Mouse (Mus musculus) kidney, adult 2 months (tissue): ENCODE measurements around the gene Grik4. TPM values are rescaled to one million over a fixed set of nuclear protein-coding genes. Genes with fewer than 3 reads are reported as not detected.
"Not testable (repeated sequence)": the region's sequence is repeated elsewhere in the genome, so short reads cannot be mapped to it uniquely, and the experiment has no call there.

ENCODE experiments used
- DNase-seq: peaks from one replicate; pipeline ENCODE4 v3.0.0; 2021
- H3K27ac ChIP-seq: fragments of 200-500 bp; 2 replicates; pipeline ENCODE4 v1.5.1; 2012; ENCODE audit warnings: low read depth, low read length, control low read depth, inconsistent platforms; ENCODE audit not compliant: insufficient read depth
- H3K27me3 ChIP-seq: fragments of 200-500 bp; replicated peaks from 2 replicates; pipeline ENCODE4 v1.6.1; 2012; ENCODE audit warnings: mild to moderate bottlenecking, moderate library complexity, low read length, inconsistent platforms; ENCODE audit not compliant: control insufficient read depth, insufficient read depth
- H3K36me3 ChIP-seq: fragments of 200-500 bp; 2 replicates; pipeline ENCODE4 v1.6.1; 2012; ENCODE audit warnings: mild to moderate bottlenecking, moderate library complexity, low read length, inconsistent platforms; ENCODE audit not compliant: control insufficient read depth, insufficient read depth
- H3K4me1 ChIP-seq: fragments of 200-500 bp; 2 replicates; pipeline ENCODE4 v1.6.1; 2011; ENCODE audit warnings: low read length; ENCODE audit not compliant: control insufficient read depth, insufficient read depth
- H3K4me3 ChIP-seq: fragments of 200-500 bp; 2 replicates; pipeline ENCODE4 v1.5.1; 2011; ENCODE audit warnings: mild to moderate bottlenecking, low read depth, low read length, control low read depth; ENCODE audit not compliant: insufficient read depth
- CTCF ChIP-seq: fragments of 200-500 bp; conservative IDR thresholded peaks from 2 replicates; pipeline ENCODE4 v1.5.1; 2011; ENCODE audit warnings: low read depth, mild to moderate bottlenecking, control low read depth, low read length, moderate library complexity, mixed read lengths; ENCODE audit not compliant: insufficient read depth, insufficient read length
- POLR2A ChIP-seq: fragments of 200-500 bp; IDR thresholded peaks from one replicate; pipeline ENCODE4 v1.6.1; 2011; ENCODE audit warnings: low read depth, low read length, control low read depth
- WGBS: fragments of 180-500 bp; shearing (Covaris S2); methylation state at CpG from one replicate; pipeline ENCODE4 v1.1.7; 2018; 5-methylcytosine and 5-hydroxymethylcytosine counted together
- polyA plus RNA-seq: library from polyadenylated mRNA; depleted of rRNA; stranded (reverse); fragments of >200 nt; gene quantifications from 2 replicates; pipeline ENCODE4 v1.2.3, GENCODE M21; 2012

Gene Grik4
- polyA plus RNA-seq, 1 experiment = 0.05 TPM

GRCm38 (mm10) chr9:42783248-42783903 is 160.9 kb downstream of the Grik4 start:
- Histone ChIP-seq H3K36me3 (no peaks in the 10 kb centered on the region), H3K4me3 (no peak overlapping the region), H3K27ac (no peak overlapping the region), H3K4me1 (no peaks in the 10 kb centered on the region), H3K27me3 (no peaks in the 10 kb centered on the region)
- WGBS = 41% methylated on average over 8 of the region's 8 CpGs
- TF ChIP-seq CTCF = no peak
- TF ChIP-seq POLR2A = no peak
- DNase-seq = no peak

DNA sequence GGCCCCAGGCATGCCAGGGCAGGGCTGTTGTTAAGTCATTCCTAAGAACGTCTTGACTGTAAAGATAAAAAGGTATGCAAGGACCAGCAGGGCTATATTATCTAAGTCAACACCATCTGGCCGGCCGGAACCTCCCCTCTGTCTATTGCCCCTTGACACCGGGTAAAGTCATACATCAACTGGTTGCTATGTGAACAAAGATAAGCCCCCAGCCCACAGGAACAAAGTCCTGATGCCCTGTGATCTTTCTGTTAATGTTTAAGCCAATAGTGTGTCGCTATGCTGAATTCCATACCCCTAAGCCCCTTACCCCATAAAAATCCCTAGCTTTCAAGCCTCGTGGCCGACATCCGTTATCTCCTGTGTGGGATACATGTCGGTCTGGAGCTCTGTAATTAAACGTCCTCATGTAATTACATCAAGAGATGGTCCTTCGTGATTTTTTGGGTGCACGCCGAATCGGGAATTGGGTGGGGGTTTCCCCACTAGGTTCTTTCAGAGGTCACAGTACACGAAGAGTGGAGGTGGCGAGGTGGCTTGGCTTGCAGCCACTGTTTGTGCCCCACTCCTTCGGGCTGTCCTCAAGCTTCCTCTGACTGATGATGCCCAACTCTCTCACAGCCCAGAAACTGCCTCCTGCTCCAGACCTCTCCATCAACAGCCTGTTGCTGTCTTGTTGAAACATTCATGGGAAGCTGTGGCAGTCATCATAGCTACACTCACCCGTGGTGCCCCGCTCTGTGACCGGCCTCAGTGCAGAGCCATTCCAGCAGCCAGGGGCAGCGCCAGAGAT is 165.6 kb downstream of the Grik4 start:
- not testable (repeated sequence) for H3K4me3 ChIP-seq, H3K27ac ChIP-seq, H3K36me3 ChIP-seq, H3K4me1 ChIP-seq, DNase-seq, H3K27me3 ChIP-seq
- 42% methylated on average over 21 of the region's 21 CpGs for WGBS

- no peak for DNase-seq
- H3K4me1 ChIP-seq = no peaks in the 10 kb centered on the region
- WGBS = 63% methylated on average over 8 of the region's 8 CpGs
- no peaks in the 10 kb centered on the region for H3K27me3 ChIP-seq
- H3K27ac ChIP-seq = no peak overlapping the region
- H3K36me3 ChIP-seq = no peaks in the 10 kb centered on the region
- H3K4me3 ChIP-seq = no peak overlapping the region
- TF ChIP-seq CTCF (no peak), POLR2A (no peak)
These were observed 166.4 kb downstream of the Grik4 start for GRCm38 (mm10) chr9:42777913-42778312.

- no peaks in the 10 kb centered on the region for H3K36me3 ChIP-seq
These were observed 167.5 kb downstream of the Grik4 start for GRCm38 (mm10) chr9:42776804-42777203.

GRCm38 (mm10) chr9:42764823-42765560 is 179.3 kb downstream of the Grik4 start:
- no peak for DNase-seq
- TF ChIP-seq POLR2A (no peak), CTCF (no peak)
- H3K36me3 ChIP-seq = no peaks in the 10 kb centered on the region
- H3K27ac ChIP-seq = no peak overlapping the region
- no peaks in the 10 kb centered on the region for H3K27me3 ChIP-seq
- H3K4me1 ChIP-seq = no peaks in the 10 kb centered on the region
- 48% methylated on average over 11 of the region's 11 CpGs for WGBS
- H3K4me3 ChIP-seq = no peak overlapping the region

More at GRCm38 (mm10) chr9:42776804-42777203, 167.5 kb downstream of the Grik4 start:
- WGBS = 70% methylated on average over 9 of the region's 9 CpGs
- no peak for DNase-seq
- no peak overlapping the region for H3K27ac ChIP-seq
- no peak overlapping the region for H3K4me3 ChIP-seq
- no peaks in the 10 kb centered on the region for H3K4me1 ChIP-seq
- TF ChIP-seq POLR2A (no peak), CTCF (no peak)
- H3K27me3 ChIP-seq = no peaks in the 10 kb centered on the region

DNA sequence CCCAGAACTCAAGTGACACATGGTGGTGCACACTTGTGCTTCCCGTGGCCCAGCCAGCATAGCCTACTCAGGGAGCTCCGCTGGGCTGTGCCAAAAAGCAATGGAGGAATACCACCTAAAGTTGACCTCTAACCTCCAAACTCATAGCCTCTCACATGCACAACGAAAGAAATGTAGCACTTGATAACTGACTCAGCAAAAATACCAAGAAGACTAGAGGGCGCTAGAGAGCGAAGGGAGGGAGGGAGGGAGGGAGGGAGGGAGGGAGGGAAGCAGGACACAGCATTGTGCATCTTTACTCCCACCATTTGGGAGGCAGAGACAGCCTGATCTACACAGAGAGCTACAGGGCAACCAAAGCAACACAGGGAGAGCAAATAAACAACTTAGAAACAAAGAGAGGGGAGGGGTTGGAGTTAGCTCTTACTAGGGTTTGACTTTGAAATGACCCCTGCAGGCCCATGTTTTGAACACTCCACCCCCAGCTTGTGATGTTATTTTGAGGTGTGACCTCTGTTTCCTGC is 185.5 kb downstream of the Grik4 start:
- H3K36me3 ChIP-seq = no peaks in the 10 kb centered on the region

More for the DNA sequence above, 185.5 kb downstream of the Grik4 start:
- Histone ChIP-seq H3K27me3 (no peaks in the 10 kb centered on the region), H3K4me3 (no peak overlapping the region), H3K4me1 (no peaks in the 10 kb centered on the region), H3K27ac (no peak overlapping the region)
- DNase-seq = no peak
- no peak for TF ChIP-seq CTCF
- TF ChIP-seq POLR2A = no peak
- WGBS = 58% methylated on average over 5 of the region's 5 CpGs
